Mouse (Mus musculus) liver, embryonic 14.5 days (tissue): ENCODE data around the gene Bmf. TPM values are rescaled to one million over a fixed set of nuclear protein-coding genes. Genes with fewer than 3 reads are reported as not detected.

Source experiments
- ATAC-seq: fragments of 200-750 bp; cut with Nextera tagmentation; 2 replicates; pipeline ENCODE4 v1.8.0; 2017; ENCODE audit warnings: moderate number of reproducible peaks, mild to moderate bottlenecking, moderate library complexity; ENCODE audit not compliant: insufficient read depth
- DNase-seq, 3 experiments: peaks; one replicate each; pipeline ENCODE4 v3.0.0-alpha.2; 2012 to 2013; ENCODE audit warnings: low read depth in 3 of 3, low spot score in 3 of 3
- H3K27ac ChIP-seq: fragments of 300-500 bp; sonication (generic); 2 replicates; pipeline ENCODE4 v1.5.1; 2014; ENCODE audit warnings: moderate library complexity, mild to moderate bottlenecking, control low read depth, inconsistent platforms
- H3K27me3 ChIP-seq: fragments of 300-500 bp; sonication (generic); 2 replicates; pipeline ENCODE4 v1.6.1; 2014; ENCODE audit warnings: mild to moderate bottlenecking, low read length, moderate library complexity; ENCODE audit not compliant: control insufficient read depth, insufficient read depth
- H3K36me3 ChIP-seq: fragments of 300-500 bp; sonication (generic); replicated peaks from 2 replicates; pipeline ENCODE4 v1.6.1; 2014; ENCODE audit warnings: low read depth; ENCODE audit not compliant: control insufficient read depth, insufficient read depth
- H3K4me1 ChIP-seq, 2 experiments: fragments of 200-500 bp in 1 of 2; fragments of 300-500 bp in 1 of 2; sonication (generic) in 1 of 2; replicated peaks; 2 replicates each; pipeline ENCODE4 v1.6.1; 2012 to 2014; ENCODE audit warnings: antibody characterized with exemption in 1 of 2, inconsistent platforms in 1 of 2, low read length in 1 of 2; ENCODE audit not compliant: control insufficient read depth in 2 of 2, insufficient read depth in 2 of 2
- H3K4me2 ChIP-seq: fragments of 300-500 bp; sonication (generic); 2 replicates; pipeline ENCODE4 v1.6.1; 2014; ENCODE audit warnings: low read depth, mild to moderate bottlenecking, control low read depth, moderate library complexity
- H3K4me3 ChIP-seq, 2 experiments: fragments of 200-500 bp in 1 of 2; fragments of 300-500 bp in 1 of 2; sonication (generic) in 1 of 2; 2 replicates each; pipeline ENCODE4 v1.5.1; 2012 to 2014; ENCODE audit warnings: low read depth in 2 of 2, low read length in 2 of 2, mild to moderate bottlenecking in 2 of 2, control low read depth in 1 of 2, inconsistent platforms in 1 of 2, moderate library complexity in 1 of 2; ENCODE audit not compliant: insufficient read depth in 1 of 2
- H3K9ac ChIP-seq: fragments of 300-500 bp; sonication (generic); replicated peaks from 2 replicates; pipeline ENCODE4 v1.6.1; 2014; ENCODE audit warnings: mild to moderate bottlenecking, control low read depth, moderate library complexity
- H3K9me3 ChIP-seq: fragments of 300-500 bp; sonication (generic); 2 replicates; pipeline ENCODE4 v1.6.1; 2016; ENCODE audit warnings: low read length, mixed read lengths; ENCODE audit not compliant: control insufficient read depth
- CTCF ChIP-seq: IDR thresholded peaks from 2 replicates; pipeline ENCODE4 v1.5.1; 2016; ENCODE audit warnings: antibody characterized with exemption, low read depth, control low read depth
- EP300 ChIP-seq: IDR thresholded peaks from 2 replicates; pipeline ENCODE4 v1.6.1; 2016; ENCODE audit warnings: antibody characterized with exemption, low read depth
- WGBS: fragments of 180-500 bp; shearing (Covaris S2); extraction: QIAGEN DNeasy Blood & Tissue Kit; methylation state at CpG from one replicate; pipeline ENCODE4 v1.1.7; 2014; ENCODE audit not compliant: insufficient replicate concordance; 5-methylcytosine and 5-hydroxymethylcytosine counted together
- polyA plus RNA-seq, 2 experiments: library from polyadenylated mRNA; depleted of rRNA in 1 of 2; stranded (reverse) in 1 of 2; unstranded in 1 of 2; fragments of >200 nt; fragmentation: Nextera tagmentation in 1 of 2; extraction: Ambion mirVana in 1 of 2; gene quantifications; 2 replicates each; pipeline versions ENCODE4 v1.2.1 to v1.2.3; 2012 to 2014

The Bmf gene
- polyA plus RNA-seq, 2 experiments: 0.70 to 0.87 TPM

DNA sequence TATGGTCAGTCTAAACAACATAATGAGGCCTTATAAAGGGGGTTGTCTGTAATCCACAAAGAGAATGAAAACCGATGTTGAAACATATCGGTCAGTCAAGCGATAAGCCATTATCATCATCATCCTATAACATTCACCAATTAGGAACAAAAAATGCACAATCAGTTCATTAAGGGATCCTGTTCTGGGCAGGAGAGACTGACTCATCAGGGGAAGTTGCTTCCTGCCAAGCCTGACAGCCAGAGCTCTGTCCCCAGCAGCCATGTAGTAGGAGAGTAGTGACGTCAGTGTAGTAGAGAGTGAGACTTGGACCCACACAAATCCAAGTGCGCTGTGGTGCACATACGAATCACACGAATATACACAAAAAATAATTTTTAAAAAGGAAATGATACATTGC, 42.4 kb downstream of the Bmf start:
- Histone ChIP-seq H3K4me2 (no peak overlapping the region), H3K27ac (no peak overlapping the region), H3K4me3 (no peak overlapping the region), H3K9me3 (no peaks in the 10 kb centered on the region), H3K4me1 (no peaks in the 10 kb centered on the region), H3K9ac (no peak overlapping the region), H3K27me3 (no peaks in the 10 kb centered on the region), H3K36me3 (no peaks in the 10 kb centered on the region)
- TF ChIP-seq EP300 (no peak), CTCF (no peak)
- DNase-seq: no peak
- no peak for ATAC-seq
- WGBS: 59% methylated on average over 7 of the region's 7 CpGs

GRCm38 (mm10) chr2:118500191-118500590, 49.3 kb downstream of the Bmf start:
- Histone ChIP-seq H3K27me3 (no peaks in the 10 kb centered on the region), H3K9me3 (no peaks in the 10 kb centered on the region), H3K36me3 (no peaks in the 10 kb centered on the region), H3K27ac (no peak overlapping the region), H3K4me2 (no peak overlapping the region), H3K9ac (no peak overlapping the region), H3K4me3 (no peak overlapping the region), H3K4me1 (no peaks in the 10 kb centered on the region)
- 58% methylated on average over 2 of the region's 2 CpGs for WGBS
- TF ChIP-seq CTCF: no peak
- TF ChIP-seq EP300: no peak
- no peak for ATAC-seq
- no peak for DNase-seq

DNA sequence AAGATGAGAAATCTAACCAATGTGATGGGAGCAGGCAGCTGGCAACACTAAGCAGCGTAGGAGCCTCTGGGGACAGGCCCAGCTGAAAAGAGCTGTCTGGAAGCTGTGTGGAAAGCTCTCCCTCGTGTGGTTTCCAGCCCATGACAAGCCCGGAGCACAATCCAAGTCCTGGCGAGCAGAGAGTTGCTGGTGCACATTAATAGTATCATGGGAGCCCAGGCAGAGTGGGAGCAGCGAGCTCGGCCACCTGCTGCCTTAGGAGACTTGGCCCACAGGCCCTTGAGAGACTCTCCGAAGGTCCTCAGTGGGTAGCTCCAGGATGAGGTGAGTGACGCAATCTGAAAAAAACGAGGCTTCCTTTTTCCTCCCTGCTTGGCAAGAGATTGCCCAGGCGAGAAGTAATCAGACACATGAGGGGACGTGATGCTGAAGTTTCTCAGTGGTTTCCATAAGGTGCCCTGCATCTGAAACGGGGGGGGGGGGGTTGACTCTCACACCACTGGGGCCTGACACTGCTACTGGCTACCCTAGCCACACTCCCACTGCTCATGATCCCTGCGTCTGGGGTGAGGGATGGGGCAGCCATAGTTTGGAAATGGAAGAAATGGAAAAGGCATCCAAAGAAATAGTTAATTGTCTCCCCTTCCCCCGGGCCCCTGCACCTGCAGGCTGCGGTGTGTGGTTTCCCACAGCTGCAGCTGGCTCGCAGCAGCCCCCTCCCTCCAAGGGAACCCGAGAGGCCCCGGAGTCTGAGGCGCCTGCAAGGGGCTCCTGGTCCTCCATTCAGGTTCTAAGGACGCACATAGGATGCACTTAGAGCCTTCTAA, 50.1 kb downstream of the Bmf start:
- Histone ChIP-seq H3K9me3 (no peaks in the 10 kb centered on the region), H3K4me3 (no peak overlapping the region), H3K4me1 (no peaks in the 10 kb centered on the region), H3K27ac (no peak overlapping the region), H3K36me3 (no peaks in the 10 kb centered on the region), H3K27me3 (no peaks in the 10 kb centered on the region), H3K9ac (no peak overlapping the region), H3K4me2 (no peak overlapping the region)
- TF ChIP-seq CTCF: no peak
- TF ChIP-seq EP300: no peak
- ATAC-seq (no peak), DNase-seq (no peak)
- WGBS: 16% methylated on average over 20 of the region's 20 CpGs

DNA sequence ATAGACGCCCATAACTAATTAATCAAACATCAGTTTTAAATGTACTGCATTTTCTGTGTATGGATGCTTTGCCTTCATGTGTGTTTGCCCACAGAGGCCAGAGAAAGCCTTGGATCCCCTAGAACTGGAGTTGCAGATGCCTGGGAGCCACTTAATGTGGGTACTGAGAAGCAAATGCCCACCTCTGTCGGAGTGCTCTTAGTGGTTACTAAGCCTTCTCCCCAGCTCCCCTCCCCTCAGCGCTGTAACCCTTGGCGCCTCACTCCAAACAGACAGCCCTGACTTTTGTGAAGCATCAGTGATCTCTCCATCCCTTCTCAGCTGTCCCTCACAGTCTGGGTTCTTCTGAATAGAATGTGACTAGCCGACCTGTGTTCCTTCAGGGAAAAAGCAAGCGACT, 51.0 kb downstream of the Bmf start:
- Histone ChIP-seq H3K4me3 (no peak overlapping the region), H3K27me3 (no peaks in the 10 kb centered on the region), H3K4me2 (no peak overlapping the region), H3K9me3 (no peaks in the 10 kb centered on the region), H3K27ac (no peak overlapping the region), H3K4me1 (no peaks in the 10 kb centered on the region), H3K9ac (no peak overlapping the region), H3K36me3 (no peaks in the 10 kb centered on the region)
- WGBS: 69% methylated on average over 6 of the region's 6 CpGs
- DNase-seq (no peak), ATAC-seq (no peak)
- TF ChIP-seq EP300: no peak
- TF ChIP-seq CTCF: no peak

DNA sequence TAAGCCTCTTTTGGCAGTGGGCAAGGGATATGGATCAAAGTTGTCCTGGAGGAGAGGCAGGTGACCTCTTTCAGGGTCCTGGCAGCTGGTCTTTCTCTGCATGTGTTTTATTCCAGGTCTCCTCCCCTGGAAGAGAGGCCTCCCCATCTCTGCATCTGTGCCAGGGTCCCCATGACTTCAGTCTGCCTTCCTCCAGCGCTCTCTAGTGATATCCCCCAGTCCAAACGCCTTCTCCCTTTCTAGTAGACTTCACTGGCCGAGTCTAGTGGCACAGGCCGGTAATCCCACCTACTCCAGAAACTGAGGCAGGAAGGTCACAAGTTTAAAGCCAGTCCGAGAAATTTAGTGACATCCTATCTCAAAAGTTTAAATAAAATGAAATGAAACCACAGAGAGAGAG, 51.6 kb downstream of the Bmf start:
- Histone ChIP-seq H3K36me3 (no peaks in the 10 kb centered on the region), H3K27ac (no peak overlapping the region), H3K9me3 (no peaks in the 10 kb centered on the region), H3K4me3 (no peak overlapping the region), H3K4me1 (no peaks in the 10 kb centered on the region), H3K4me2 (no peak overlapping the region), H3K9ac (no peak overlapping the region), H3K27me3 (no peaks in the 10 kb centered on the region)
- WGBS: 59% methylated on average over 5 of the region's 5 CpGs
- no peak for ATAC-seq
- no peak for DNase-seq
- TF ChIP-seq EP300 (no peak), CTCF (no peak)
